Mouse (Mus musculus) ZHBTc4 (cell line): ENCODE data around the gene Fancd2os.

Experiments used
- DNase-seq: peaks from one replicate; pipeline ENCODE4 v3.0.0-alpha.2; 2011; ENCODE audit warnings: low read depth, low spot score

Fancd2os gene

GRCm38 (mm10) chr6:113600543-113601139 lies at the start of gene Fancd2os:
Gene Fancd2os, minus strand, starts transcription at chr6:113600715.
- peak; percentile 92 for DNase-seq

DNA sequence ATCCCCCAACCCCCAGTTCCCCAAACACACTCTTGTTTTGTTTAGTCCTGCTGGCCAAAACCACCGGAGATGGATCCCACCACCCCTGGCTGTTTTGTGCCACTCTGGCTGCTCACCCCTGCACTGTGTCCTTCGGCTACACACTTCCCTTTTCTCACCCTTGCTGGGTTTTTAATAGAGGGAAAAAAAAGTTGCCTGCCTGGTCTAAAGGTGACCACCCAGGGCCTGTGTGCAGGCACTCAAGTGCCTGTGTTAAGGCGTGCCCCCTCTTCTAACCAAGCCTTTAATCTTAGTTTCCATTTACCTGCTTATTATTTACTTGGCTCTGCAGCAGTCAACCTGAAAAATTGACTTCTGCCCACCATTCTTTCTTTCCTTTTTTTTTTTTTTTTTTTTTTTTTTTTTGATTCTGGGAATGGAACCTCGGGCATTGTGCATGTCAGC lies 49.7 kb upstream of the Fancd2os start:
- DNase-seq = no peak

DNA sequence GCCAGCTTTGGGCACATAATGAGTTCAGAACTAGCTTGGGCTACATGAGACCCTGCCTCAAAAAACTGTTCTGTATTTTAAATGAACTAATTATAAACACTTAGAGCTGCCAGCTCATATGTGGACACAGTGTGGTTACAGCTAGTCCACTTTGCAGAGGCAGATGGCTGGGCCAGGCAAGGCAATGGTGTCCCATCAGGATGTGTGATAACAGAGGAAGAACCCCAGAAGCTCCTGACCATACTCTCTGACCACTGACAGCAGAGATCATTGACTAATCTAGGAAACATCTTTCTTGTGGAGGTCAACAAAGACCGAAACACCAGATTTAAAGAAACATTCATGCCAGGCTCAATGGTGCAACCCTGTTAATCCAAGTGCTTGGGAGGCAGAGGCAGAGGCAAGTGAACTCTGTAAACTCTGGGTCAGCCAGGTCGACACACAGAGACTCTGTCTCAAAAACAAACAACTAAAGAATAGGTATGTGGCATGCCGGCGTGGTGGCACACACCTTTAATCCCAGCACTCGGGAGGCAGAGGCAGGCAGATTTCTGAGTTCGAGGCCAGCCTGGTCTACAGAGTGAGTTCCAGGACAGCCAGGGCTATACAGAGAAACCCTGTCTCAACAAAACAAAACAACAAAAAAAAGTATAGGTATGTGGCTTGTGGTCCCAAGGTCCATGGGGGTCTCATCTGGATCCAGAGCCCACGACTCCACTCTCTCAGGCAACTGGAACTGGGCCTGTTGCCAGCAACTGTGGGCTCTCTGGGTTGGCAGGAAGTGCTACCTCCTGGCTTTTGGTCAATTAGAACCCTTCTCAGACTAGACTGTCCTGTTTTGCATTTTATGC lies 49.1 kb upstream of the Fancd2os start:
- no peak for DNase-seq

DNA sequence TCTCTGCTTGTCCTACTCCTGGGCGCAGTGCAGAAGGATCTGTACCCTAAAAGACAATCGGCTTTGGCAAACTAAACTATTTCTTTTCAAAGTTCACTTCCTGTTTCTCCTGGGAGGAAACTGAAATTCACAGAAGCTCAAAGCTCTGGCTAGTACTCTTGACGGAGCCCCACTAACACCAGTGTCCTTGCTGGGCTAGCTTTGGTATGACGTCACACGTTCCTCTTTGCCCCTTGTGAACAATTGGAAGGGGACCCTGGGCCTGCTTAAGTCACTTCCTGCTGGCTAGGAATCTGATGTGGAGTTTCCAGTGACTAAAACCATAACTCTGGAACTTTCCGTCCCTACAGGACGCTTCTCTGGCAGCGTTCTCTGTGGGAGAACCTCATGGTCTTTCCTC lies 44.3 kb upstream of the Fancd2os start:
- DNase-seq = no peak

DNA sequence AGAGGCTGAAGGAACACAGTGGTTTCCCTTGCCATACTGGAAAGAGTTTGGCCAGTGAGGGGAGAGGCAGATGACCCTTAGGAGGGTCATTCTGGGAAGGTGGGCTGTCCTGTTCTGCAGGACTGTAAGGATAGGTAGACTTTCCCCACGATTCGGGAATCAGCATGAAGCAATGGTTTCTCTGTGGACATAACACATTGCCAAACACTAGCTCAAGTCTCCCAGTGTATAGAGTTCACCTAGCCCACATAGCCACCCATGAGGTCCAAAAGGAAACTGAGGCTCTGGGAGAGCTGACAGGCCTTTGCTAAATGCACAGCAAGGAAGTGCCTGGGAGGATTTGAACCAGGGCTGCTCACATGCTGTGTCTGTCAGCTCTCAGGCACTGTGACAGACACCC lies 43.5 kb upstream of the Fancd2os start:
- no peak for DNase-seq

DNA sequence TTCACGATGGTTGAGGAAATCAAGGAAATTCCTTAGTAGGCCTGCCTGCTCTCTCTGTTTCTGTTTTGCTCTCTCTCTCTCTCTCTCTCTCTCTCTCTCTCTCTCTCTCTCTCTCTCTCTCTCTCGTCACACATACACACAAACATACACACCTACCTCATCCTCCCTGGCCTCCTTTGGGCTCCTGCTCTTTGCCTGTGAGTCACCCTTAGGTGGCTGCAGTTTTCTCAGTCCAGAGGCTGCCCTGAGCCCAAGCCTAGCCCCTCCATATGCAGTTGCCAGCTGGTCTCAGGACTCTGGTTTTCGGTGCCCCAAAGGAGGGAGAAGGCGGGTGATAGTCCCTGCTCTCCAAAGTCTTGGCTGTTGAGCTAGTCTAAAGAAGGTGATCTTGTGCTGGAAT lies 42.5 kb upstream of the Fancd2os start:
- DNase-seq = no peak

- DNase-seq = no peak
Observed at GRCm38 (mm10) chr6:113642605-113643004, 42.1 kb upstream of the Fancd2os start.

DNA sequence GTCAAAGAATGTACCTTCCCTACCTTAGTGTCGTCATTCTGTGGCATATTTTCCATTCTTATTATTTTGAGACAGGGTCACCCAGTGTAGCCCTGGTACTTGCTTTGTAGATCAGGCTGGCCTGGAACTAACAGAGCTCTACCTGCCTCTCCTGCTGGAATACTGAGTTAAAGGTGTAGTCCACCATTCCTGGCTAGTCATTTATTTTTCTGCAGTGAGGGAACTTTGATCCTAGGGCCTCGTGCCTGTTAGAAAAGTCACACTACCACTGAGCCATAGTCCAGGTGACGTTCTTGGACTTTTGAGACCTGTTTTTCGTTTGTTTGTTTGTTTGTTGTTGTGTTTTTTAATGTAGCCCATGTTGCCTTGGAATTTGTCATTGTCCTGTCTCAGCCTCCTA lies 38.7 kb upstream of the Fancd2os start:
- DNase-seq = no peak

DNA sequence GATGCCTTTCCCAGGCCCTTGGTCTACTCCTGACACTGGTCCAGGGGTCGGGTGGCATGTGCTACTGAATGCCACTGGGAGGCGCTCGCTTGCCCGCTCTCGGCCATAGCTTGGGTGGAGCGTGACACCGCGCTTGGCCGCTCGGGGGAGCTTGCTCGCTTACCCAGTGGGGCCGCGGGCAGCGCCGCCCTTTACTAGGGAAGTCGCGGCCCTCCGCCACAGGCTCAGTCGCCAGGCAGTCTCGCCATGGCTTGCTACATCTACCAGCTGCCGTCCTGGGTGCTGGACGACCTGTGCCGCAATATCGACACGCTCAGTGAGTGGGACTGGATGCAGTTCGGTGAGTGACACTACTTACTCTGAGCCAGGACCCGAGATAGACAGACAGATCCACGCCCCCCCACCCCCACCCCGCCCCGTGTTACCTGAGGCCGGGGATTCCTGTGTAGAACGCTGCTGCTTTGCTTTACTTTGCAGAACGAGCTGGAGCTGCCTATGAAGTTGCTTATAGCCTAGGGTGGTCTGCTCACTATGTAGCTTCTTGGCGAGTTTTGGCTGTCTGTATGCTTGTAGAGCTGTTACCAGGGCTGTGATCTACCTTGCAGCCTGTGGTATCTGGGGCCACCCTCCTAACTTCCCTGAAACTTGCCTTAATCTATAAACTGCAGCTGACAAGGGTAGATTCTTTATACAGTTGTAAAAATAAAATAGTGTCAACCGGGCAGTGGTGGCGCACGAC lies 38.0 kb upstream of the Fancd2os start, which contains the start of gene Irak2:
Irak2 (plus strand) TSS at position 166 of the 739 bp plus-strand sequence.
- DNase-seq = peak; percentile 97

- no peak for DNase-seq
Observed at GRCm38 (mm10) chr6:113632863-113633262, 32.3 kb upstream of the Fancd2os start.

DNA sequence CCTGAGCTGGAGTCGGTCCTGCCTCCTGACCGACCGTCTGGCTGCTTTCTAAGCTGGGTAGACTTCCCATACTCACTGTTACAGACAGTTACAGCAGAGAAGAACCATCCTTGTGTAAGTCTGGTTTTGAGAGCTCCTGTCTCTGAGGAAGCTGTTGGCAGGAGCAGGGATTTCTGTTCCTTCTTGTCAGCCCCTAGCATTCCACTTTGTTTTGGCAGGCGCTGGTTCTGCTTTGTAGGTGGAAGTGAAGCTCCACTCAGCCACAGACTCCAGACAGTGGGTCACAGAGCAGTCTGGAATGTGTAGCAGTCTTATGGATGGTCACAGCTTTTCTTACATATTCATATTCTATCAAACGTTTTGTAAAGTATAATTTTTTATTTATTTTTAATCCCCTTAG lies 29.8 kb upstream of the Fancd2os start:
- DNase-seq = no peak

GRCm38 (mm10) chr6:113624989-113625770 lies 24.7 kb upstream of the Fancd2os start:
- no peak for DNase-seq

GRCm38 (mm10) chr6:113623941-113624751 lies 23.6 kb upstream of the Fancd2os start, which contains the start of gene Vhl:
Gene Vhl, plus strand, starts transcription at chr6:113623959.
- peak; percentile 90 for DNase-seq

- no peak for DNase-seq
Observed at GRCm38 (mm10) chr6:113623386-113623785, 22.9 kb upstream of the Fancd2os start.

DNA sequence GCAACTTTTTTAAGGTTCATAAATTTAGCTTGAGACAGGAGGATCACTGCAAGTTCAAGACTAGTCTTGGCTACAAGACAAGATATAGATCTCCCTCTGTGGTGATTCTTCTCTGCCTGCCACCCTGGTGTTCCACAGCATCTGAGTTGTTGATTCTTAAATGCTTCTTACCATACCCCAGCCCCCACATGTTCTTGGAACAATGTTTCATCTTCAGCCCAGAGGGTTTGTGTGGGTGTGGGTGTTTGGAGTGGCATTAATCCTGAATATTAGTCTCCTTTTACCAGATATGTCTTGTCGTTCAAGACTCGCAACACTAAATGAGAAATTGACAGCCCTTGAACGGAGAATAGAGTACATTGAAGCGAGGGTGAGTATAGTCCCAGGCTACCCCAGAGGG lies 15.0 kb upstream of the Fancd2os start:
- no peak for DNase-seq

DNA sequence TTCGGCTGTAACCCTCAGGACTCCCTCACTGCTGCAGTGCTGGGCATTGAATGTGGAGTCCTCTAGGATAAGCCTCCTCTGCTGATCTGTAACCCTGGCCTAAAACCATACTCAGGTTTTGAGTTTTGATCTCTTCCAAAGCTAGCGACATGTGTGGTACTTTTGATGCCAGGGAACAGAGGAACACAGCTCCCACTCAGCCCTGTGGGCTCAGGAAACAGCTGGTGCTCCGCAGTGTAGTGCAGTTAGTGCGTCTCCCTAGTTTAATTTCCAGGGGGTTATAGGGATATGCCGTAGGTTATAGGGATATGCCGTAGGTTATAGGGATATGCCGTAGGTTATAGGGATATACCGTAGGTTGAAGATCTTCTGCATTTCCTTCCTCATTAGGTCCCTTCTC lies 14.5 kb upstream of the Fancd2os start:
- no peak for DNase-seq

DNA sequence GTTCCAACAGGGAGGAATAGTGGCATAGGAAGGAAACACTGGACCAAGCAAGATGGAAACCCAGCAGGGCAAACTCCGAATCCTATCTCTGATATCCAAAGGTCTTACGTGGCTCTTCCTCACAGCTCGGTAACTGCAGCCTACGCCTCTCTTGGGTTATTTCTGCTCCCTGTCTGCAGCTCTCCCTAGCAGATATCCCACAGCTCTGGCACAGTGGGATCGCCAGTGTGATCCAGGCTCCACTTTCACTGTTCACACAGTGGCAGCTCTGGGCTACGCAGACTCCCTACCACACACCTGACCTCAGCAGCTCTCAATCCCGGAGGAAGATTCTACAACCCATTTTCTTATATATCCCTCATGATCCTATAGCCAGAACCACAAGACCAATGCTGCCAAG lies 13.6 kb upstream of the Fancd2os start:
- DNase-seq = no peak

- DNase-seq = no peak
Observed at GRCm38 (mm10) chr6:113612258-113612969, 11.9 kb upstream of the Fancd2os start.

- DNase-seq = no peak
Observed at GRCm38 (mm10) chr6:113609293-113609692, 8.8 kb upstream of the Fancd2os start.

GRCm38 (mm10) chr6:113608871-113609270 lies 8.4 kb upstream of the Fancd2os start:
- DNase-seq = no peak
